Mouse (Mus musculus): ENCODE results near the gene Spata1. TPM values are rescaled to one million over a fixed set of nuclear protein-coding genes. Genes with fewer than 3 reads are reported as not detected.

Gene Spata1
- total RNA-seq, 2 experiments from 2014 or later: 3.2 to 3.3 TPM

DNA sequence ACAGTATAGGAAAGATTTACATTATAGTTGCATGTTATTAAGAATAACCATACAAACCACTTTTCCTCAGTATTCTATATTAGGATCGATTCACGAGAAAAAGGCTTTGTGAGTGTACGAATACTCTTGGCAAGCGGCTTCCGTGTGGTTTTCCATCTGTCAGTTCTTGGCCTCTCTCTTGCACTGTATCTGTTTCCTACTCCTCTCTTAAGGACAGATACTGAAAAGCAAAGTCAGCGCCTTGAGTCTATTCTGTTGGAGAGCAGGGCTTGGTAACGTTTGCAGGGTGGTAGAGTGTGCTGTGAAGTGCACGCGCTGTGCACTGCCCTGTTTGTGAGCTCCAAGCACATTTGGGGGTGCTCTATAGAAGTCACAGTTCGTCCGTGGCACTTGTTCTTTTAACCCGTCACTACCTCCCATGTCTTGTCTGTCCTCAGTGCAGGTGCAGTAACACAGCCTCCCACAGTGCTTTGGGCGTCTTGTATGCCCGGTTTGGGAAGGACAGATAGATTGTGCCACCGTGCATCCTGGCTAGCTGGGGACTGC lies 79.5 kb downstream of the Spata1 start:
- no peak for DNase-seq (ENCODE audit: low spot score in 2 of 2)

DNA sequence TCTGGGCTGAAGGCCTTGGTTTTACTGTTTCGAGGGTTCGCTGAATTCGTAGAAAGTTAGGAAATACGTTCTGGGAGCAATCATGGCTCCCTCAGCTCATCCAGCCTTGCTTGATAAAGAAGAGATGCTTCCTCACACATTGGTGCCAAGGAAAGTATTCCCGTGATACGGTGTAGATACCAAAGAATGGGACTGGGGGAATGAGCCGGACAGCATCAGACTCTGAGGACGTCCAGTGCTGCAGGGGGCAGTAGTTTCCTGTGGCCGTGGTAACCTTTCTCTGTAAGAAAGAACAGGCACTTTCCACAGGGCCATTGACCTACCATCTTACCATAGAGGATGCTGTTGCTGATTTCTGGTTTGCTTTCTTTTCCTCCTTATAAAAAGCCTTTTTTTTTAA lies 80.0 kb downstream of the Spata1 start:
- no peak for DNase-seq (ENCODE audit: low spot score in 2 of 2)

DNA sequence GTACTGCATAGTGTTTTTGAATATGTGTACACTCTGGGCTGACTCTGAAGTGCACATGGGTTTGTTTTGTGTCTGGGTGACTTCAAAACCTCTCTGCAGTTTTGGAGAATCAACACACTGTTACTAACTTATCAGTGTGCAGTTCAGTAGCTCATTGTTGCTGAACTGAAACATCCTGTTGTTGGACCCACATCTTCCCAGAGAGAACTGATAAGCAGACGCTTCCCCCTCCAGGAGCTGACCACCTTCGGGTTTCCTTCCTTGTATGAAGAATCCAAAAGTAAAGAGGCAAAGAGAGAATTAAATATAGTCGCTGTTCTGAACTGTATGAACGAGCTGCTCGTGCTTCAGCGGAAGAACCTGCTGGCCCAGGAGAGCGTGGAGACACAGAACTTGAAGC lies 80.7 kb downstream of the Spata1 start:
- no peak for DNase-seq (ENCODE audit: low spot score in 2 of 2)

DNA sequence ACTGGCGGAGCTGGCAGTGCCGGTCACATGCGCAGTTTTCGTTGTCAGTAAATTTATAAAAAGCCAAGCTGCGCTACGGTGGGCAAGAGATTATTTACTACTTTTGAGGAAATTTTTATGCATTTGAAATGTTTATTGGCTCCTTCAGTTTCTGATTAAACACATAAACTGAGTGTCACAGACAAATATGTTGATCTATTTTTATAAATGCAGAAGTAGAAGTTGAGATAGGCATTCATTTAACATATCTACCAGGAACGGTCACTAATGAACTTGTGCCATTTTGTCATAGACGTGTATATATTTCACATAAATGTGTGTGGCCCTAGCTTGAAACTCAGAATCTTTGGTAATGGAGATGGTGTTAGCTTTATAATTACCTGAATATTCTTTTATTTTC lies 81.7 kb downstream of the Spata1 start:
- no peak for DNase-seq (ENCODE audit: low spot score in 2 of 2)

DNA sequence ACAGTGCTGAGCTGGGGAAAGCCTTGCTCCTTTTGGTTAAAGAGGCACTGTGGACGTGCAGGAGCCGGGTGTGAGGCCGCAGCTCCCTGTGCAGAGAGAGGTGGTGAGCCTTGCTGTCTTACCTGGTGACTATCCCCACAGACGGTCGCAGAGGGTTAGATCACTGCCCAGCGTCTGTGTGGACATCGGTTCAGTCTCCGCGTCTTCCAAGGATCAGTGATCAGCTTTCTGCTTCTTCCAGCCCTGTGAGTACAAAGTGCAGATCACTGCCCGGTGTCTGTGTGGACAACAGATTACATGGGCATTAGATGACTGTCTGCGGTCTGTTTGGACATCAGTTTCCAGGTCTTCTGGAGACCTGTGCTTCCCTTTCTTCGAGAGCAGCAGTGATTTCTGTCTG lies 85.0 kb downstream of the Spata1 start:
- no peak for DNase-seq (ENCODE audit: low spot score in 2 of 2)

DNA sequence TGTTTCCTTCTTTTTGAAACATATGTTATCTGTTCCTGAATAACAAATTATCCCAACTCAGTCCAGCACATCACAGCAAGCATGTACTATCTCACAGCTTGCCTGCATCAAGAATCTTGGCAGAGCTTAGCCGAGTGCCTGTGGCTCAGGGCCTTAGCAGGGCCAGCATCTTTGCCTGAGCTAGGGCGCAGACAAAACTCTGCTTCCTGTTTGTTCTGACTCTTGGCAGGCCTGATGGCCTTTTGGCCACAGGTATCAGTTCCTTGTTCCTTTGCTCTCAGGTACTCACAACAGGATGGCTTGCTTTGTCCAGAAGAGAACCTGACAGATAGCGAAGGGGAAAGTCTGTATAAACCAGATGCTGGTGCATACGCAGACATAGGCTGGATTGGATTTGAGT lies 85.6 kb downstream of the Spata1 start:
- DNase-seq (ENCODE audit: low spot score in 2 of 2): no peak

DNA sequence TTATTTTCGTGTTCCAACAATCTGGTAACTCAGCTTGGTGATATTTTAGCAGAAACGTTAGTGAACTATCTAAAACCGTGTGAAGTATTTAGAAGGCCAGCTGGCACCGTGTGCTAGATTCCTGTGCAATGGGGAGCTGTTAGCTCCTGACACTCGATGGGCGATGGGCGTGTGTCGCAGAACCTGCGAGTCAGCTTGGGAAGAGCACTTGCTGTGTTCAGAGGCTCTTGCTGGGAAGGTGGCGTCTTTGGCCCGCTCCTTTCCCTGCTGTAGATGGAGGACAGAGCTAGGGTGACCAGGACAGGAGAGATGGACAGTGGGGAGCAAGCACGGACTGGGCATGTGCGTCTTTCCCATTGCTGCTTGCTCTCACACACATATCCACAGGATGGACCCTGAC lies 86.5 kb downstream of the Spata1 start:
- no peak for DNase-seq (ENCODE audit: low spot score in 2 of 2)

DNA sequence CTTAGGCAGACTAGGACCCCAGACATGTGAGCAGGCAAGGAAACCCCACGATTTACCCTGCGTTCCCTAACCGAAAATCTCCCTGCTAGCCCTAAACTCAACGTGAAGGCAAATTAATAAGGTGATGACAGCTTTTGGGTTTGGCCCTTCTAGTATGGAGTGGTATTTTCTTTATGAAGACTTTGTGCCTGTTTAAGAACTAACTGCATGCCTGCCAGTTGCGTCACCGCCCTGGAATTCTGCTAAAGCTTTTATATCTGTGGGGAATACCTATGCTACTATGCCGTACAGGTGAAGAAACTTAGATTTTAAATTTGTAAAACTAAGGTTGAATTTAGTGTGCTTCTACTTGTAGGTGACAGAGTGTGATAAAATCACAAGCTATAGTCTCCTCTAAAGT lies 87.1 kb downstream of the Spata1 start:
- no peak for DNase-seq (ENCODE audit: low spot score in 2 of 2)

DNA sequence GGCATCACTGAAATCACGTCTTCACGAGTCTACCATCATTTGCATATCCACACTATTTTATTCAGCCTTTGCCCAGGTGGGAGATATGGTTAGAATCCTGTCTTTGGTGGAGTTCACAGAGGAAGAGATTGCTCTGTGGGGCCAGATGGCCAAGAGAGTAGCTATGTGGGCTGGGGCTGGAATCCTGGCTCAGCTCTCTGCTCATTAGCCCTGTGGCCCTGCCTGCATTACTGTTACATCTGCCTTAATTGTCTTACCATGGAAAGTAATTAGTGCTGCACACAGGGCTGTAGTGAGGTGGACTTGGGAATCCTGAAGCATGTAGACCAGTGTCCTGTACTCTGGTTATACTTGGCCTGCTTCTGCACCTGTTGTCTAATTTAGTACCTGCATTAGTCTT lies 87.5 kb downstream of the Spata1 start:
- no peak for DNase-seq (ENCODE audit: low spot score in 2 of 2)

DNA sequence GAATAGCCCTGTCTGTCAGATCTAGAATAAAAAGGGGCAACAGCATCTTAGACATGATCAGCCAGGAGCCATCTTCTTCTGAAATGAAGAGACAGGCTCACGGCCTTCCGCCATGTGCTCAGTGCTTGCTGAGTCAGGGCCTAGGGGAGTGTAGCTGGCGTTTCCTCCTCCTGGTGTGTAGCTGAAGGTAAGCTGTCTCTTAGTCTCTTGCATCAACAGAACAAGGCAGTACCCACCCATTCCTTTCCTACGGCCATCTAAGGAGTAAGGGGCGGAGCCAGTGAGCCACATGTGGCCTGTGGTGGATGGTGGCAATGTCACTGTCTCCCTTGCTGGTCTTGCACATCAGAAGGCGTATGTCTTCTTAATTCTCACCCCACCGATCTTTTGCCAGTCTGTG lies 89.4 kb downstream of the Spata1 start:
- no peak for DNase-seq (ENCODE audit: low spot score in 2 of 2)

Other genes with a start within 250 kb of the Spata1 start
- gene Ssx2ip, start 95.1 kb downstream of the Spata1 start, total RNA-seq (2021): 100 to 1,000 TPM; 191 to 199 TPM
- 1 to 10 TPM; 6.7 to 8.2 TPM for gene Ctbs, start 50.0 kb downstream of the Spata1 start, total RNA-seq (2021)
- gene Gng5, start 54 bp upstream of the Spata1 start, total RNA-seq (2021): 10 to 100 TPM; 41.1 to 64.9 TPM
- gene Rpf1, start 21.7 kb upstream of the Spata1 start, total RNA-seq (2021): 10 to 100 TPM; 17.0 to 18.6 TPM
- under 1 TPM; 0.38 to 0.75 TPM for gene Uox, start 70.7 kb upstream of the Spata1 start, total RNA-seq (2021)
- not detected for gene Dnase2b, start 115.8 kb upstream of the Spata1 start, total RNA-seq (2021)
- not detected for gene 4930503B20Rik, start 151.6 kb upstream of the Spata1 start, total RNA-seq (2021)
- gene Samd13, start 185.8 kb upstream of the Spata1 start, total RNA-seq (2021): under 1 TPM; 0.83 to 0.94 TPM